Mouse (Mus musculus) ES-Bruce4 (cell line): ENCODE data around the gene Gng5. TPM values are rescaled to one million over a fixed set of nuclear protein-coding genes. Genes with fewer than 3 reads are reported as not detected.
A peak's percentile ranks its signal among the peaks of the same experiment; 100 is the strongest.

ENCODE experiments used
- H3K27ac ChIP-seq: 2 replicates; pipeline ENCODE4 v1.5.1; 2012; ENCODE audit warnings: low read length, inconsistent platforms; ENCODE audit not compliant: insufficient read depth
- H3K27me3 ChIP-seq: 2 replicates; pipeline ENCODE4 v1.6.1; 2012; ENCODE audit warnings: mild to moderate bottlenecking, low read length, inconsistent platforms; ENCODE audit not compliant: control insufficient read depth, poor library complexity, insufficient read depth, severe bottlenecking
- H3K36me3 ChIP-seq: 2 replicates; pipeline ENCODE4 v1.6.1; 2012; ENCODE audit warnings: inconsistent platforms, mild to moderate bottlenecking, low read length, moderate library complexity; ENCODE audit not compliant: control insufficient read depth, poor library complexity, insufficient read depth, severe bottlenecking
- H3K4me1 ChIP-seq: one replicate; pipeline ENCODE4 v1.8.1; 2011; ENCODE audit warnings: low read length; ENCODE audit not compliant: control insufficient read depth, insufficient read depth
- H3K4me3 ChIP-seq: 2 replicates; pipeline ENCODE4 v1.5.1; 2011; ENCODE audit warnings: low read depth, mild to moderate bottlenecking, low read length
- H3K9ac ChIP-seq: 2 replicates; pipeline ENCODE4 v1.6.1; 2012; ENCODE audit warnings: low read depth, mild to moderate bottlenecking, inconsistent platforms; ENCODE audit not compliant: poor library complexity, severe bottlenecking
- H3K9me3 ChIP-seq: replicated peaks from 2 replicates; pipeline ENCODE4 v1.6.1; 2012; ENCODE audit warnings: mild to moderate bottlenecking, low read length, inconsistent platforms; ENCODE audit not compliant: control insufficient read depth, poor library complexity, insufficient read depth, severe bottlenecking
- CTCF ChIP-seq: IDR thresholded peaks from one replicate; pipeline ENCODE4 v1.8.1; 2011; ENCODE audit warnings: low read depth, low read length
- EP300 ChIP-seq: IDR thresholded peaks from 2 replicates; pipeline ENCODE4 v1.6.1; 2011; ENCODE audit warnings: low read depth, low read length; ENCODE audit not compliant: insufficient read depth
- POLR2A ChIP-seq: IDR thresholded peaks from one replicate; pipeline ENCODE4 v1.8.1; 2011; ENCODE audit warnings: low read length; ENCODE audit not compliant: insufficient read depth
- polyA plus RNA-seq: library from polyadenylated mRNA; stranded (reverse); fragments of >200 nt; gene quantifications from 2 replicates; pipeline ENCODE4 v1.2.4, GENCODE M21; 2011; ENCODE audit warnings: low read depth; ENCODE audit not compliant: missing spikeins, insufficient read depth, insufficient read length

Gng5 gene
- 296 and 330 TPM in 2 replicates for polyA plus RNA-seq

- no peak for TF ChIP-seq EP300
- no peak for TF ChIP-seq POLR2A
- no peak for TF ChIP-seq CTCF
- Histone ChIP-seq H3K4me3 (peak within 1 kb of the TSS; percentile 89), H3K9me3 (no peaks in the 10 kb centered on the region), H3K4me1 (no peaks in the 10 kb centered on the region), H3K36me3 (peaks cover 12% of the 10 kb centered on the region), H3K9ac (peak within 1 kb of the TSS; percentile 89), H3K27ac (peak within 1 kb of the TSS; percentile 82), H3K27me3 (no peaks in the 10 kb centered on the region)
Observed at GRCm38 (mm10) chr3:146499431-146500002, at the start of gene Gng5, which contains the start of gene Spata1. Gene Gng5, plus strand, starts transcription at chr3:146499807. Gene Spata1, minus strand, starts transcription at chr3:146499753.

- no peaks in the 10 kb centered on the region for H3K9me3 ChIP-seq
- TF ChIP-seq EP300 = no peak
- TF ChIP-seq CTCF = no peak
- peak; percentile 92 for TF ChIP-seq POLR2A
- no peak overlapping the region for H3K27ac ChIP-seq
- H3K4me1 ChIP-seq = no peaks in the 10 kb centered on the region
- no peaks in the 10 kb centered on the region for H3K27me3 ChIP-seq
- H3K36me3 ChIP-seq = no peaks in the 10 kb centered on the region
- H3K9ac ChIP-seq = peak overlapping the region; percentile 21
- H3K4me3 ChIP-seq = peak overlapping the region; percentile 76
Observed at GRCm38 (mm10) chr3:146450371-146450841, 49.2 kb upstream of the Gng5 start.

DNA sequence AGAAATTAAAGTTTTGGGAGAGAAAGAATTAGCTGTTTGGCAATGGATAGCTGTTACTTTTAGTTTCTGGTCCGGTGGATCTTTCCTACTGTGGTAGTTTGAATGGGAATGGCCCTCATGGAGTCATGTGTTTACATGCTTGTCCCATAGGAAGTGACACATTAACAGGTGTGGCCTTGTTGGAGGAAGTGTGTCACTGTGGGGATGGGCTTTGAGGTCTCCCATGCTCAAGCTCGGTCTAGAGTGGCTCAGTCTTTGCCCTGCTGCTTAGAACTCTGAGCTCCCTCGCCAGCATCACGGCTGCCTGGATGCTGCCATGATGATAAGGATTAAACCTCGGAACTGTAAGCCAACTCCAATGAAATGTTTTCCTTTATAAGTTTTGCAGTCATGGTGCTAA is 48.2 kb upstream of the Gng5 start:
- Histone ChIP-seq H3K9me3 (no peaks in the 10 kb centered on the region), H3K27me3 (no peaks in the 10 kb centered on the region), H3K4me1 (no peaks in the 10 kb centered on the region), H3K27ac (no peak overlapping the region), H3K9ac (no peak overlapping the region), H3K36me3 (no peaks in the 10 kb centered on the region), H3K4me3 (no peak overlapping the region; the same call in 1 of the 2 replicates)
- TF ChIP-seq POLR2A (no peak), CTCF (no peak), EP300 (no peak)

- no peaks in the 10 kb centered on the region for H3K27me3 ChIP-seq
- H3K9me3 ChIP-seq = no peaks in the 10 kb centered on the region
- no peaks in the 10 kb centered on the region for H3K36me3 ChIP-seq
- H3K9ac ChIP-seq = no peak overlapping the region
- no peaks in the 10 kb centered on the region for H3K4me1 ChIP-seq
- no peak overlapping the region for H3K27ac ChIP-seq
- TF ChIP-seq CTCF = peak; percentile 33
- TF ChIP-seq POLR2A = no peak
- no peak for TF ChIP-seq EP300
- no peak overlapping the region for H3K4me3 ChIP-seq
Observed at GRCm38 (mm10) chr3:146462939-146463338, 36.7 kb upstream of the Gng5 start.

DNA sequence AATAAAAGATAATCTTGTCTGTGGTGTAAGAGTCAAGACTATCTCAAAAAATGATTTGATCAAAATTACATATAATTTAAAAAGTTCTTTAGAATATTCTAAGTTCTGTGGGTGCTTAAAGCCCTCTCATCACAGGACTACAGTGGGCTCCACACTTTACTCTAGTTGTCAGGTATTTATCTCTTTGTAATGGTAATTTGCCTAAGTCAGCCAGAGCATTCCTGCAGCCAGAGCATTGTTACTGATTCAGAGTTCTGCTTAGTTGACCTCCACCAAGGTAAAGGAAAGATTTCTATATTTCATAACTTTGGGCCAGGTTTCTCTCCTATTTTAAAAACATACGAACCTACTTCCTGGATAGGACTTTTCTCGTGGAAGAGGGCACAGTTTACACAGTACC is 30.4 kb upstream of the Gng5 start:
- no peak overlapping the region for H3K4me3 ChIP-seq
- H3K9ac ChIP-seq = no peak overlapping the region

DNA sequence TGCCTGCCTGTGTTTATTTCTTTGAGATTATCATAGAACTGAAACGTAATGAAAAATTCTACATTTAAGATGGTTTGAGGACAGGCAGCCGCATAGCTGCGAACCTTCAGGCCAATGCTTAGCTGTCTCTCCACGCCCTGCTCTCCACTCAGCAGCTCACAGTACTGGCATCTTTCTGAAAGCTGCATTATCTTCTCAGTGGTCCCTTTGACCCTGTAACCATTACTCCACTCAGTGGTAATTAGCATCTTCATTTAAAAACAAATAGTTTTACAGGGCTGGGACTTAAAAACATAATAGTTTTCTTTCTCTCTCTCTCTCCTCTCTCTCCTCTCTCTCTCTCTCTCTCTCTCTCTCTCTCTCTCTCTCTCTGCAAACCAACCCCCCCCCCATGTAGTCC is 26.9 kb upstream of the Gng5 start:
- Histone ChIP-seq H3K9me3 (no peaks in the 10 kb centered on the region), H3K4me3 (no peak overlapping the region), H3K9ac (no peak overlapping the region), H3K4me1 (no peaks in the 10 kb centered on the region), H3K27me3 (no peaks in the 10 kb centered on the region), H3K27ac (0 out of 2 replicates have a peak overlapping the region, but pooled peaks have one; percentile 2), H3K36me3 (no peaks in the 10 kb centered on the region)
- no peak for TF ChIP-seq POLR2A

More for the DNA sequence above, 30.4 kb upstream of the Gng5 start:
- no peaks in the 10 kb centered on the region for H3K27me3 ChIP-seq
- H3K36me3 ChIP-seq = no peaks in the 10 kb centered on the region
- no peaks in the 10 kb centered on the region for H3K4me1 ChIP-seq
- no peak for TF ChIP-seq EP300
- no peak for TF ChIP-seq POLR2A
- TF ChIP-seq CTCF = no peak
- no peaks in the 10 kb centered on the region for H3K9me3 ChIP-seq
- no peak overlapping the region for H3K27ac ChIP-seq
